Mouse (Mus musculus) C2C12 (cell line): ENCODE results near the gene Tmem204. TPM values are rescaled to one million over a fixed set of nuclear protein-coding genes. Genes with fewer than 3 reads are reported as not detected.

Source experiments
- H3K27me3 ChIP-seq: one replicate; pipeline ENCODE4 v1.6.1; 2011; ENCODE audit not compliant: control insufficient read depth, insufficient read depth, insufficient read length
- H3K36me3 ChIP-seq: one replicate; pipeline ENCODE4 v1.6.1; 2011; ENCODE audit not compliant: control insufficient read depth, insufficient read depth
- H3K4me3 ChIP-seq: one replicate; pipeline ENCODE4 v1.5.1; 2011; ENCODE audit warnings: mild to moderate bottlenecking, control low read depth; ENCODE audit not compliant: poor library complexity, insufficient read depth, severe bottlenecking
- H3K79me2 ChIP-seq: one replicate; pipeline ENCODE4 v1.6.1; 2011; ENCODE audit not compliant: control insufficient read depth, insufficient read depth
- H3K79me3 ChIP-seq: one replicate; pipeline ENCODE4 v1.6.1; 2011; ENCODE audit warnings: low read depth, control low read depth
- H3ac ChIP-seq: one replicate; pipeline ENCODE3; 2011; ENCODE audit warnings: low read depth; ENCODE audit not compliant: control insufficient read depth, insufficient read length
- CEBPB ChIP-seq: IDR thresholded peaks from one replicate; pipeline ENCODE4 v1.6.1; 2011; ENCODE audit warnings: low read depth, mild to moderate bottlenecking, control low read depth, moderate library complexity
- CTCF ChIP-seq: IDR thresholded peaks from one replicate; pipeline ENCODE4 v1.5.1; 2011; ENCODE audit not compliant: control insufficient read depth, insufficient read depth, insufficient read length
- FOSL1 ChIP-seq: IDR thresholded peaks from one replicate; pipeline ENCODE4 v1.8.0; 2011; ENCODE audit warnings: mild to moderate bottlenecking, low read length; ENCODE audit not compliant: poor library complexity, insufficient read depth, severe bottlenecking
- MAX ChIP-seq: IDR thresholded peaks from one replicate; pipeline ENCODE4 v1.6.1; 2011; ENCODE audit warnings: mild to moderate bottlenecking, control low read depth
- MYOD1 ChIP-seq: IDR thresholded peaks from one replicate; pipeline ENCODE4 v1.6.1; 2011; ENCODE audit warnings: low read depth; ENCODE audit not compliant: control insufficient read depth, insufficient read length
- MYOG ChIP-seq: IDR thresholded peaks from one replicate; pipeline ENCODE4 v1.6.1; 2011; ENCODE audit not compliant: control insufficient read depth, insufficient read length; ENCODE audit errors: extremely low read depth
- USF1 ChIP-seq: IDR thresholded peaks from one replicate; pipeline ENCODE4 v1.6.1; 2011; ENCODE audit warnings: low read depth, mild to moderate bottlenecking, control low read depth, moderate library complexity
- polyA plus RNA-seq: library from polyadenylated mRNA; unstranded; fragments of >200 nt; fragmentation: generic; extraction: Trizol; gene quantifications from one replicate; pipeline ENCODE4 v1.2.1, GENCODE M21; 2012; ENCODE audit warnings: missing spikeins

Gene Tmem204
- polyA plus RNA-seq, 1 experiment = 0.37 TPM

GRCm38 (mm10) chr17:25100052-25100451 lies 16.7 kb upstream of the Tmem204 start:
- Histone ChIP-seq H3K4me3 (no peak overlapping the region), H3K36me3 (peaks cover 25% of the 10 kb centered on the region)

GRCm38 (mm10) chr17:25096221-25096620 lies 12.8 kb upstream of the Tmem204 start:
- Histone ChIP-seq H3K79me3 (no peaks in the 10 kb centered on the region), H3ac (no peak overlapping the region), H3K79me2 (no peaks in the 10 kb centered on the region), H3K27me3 (no peaks in the 10 kb centered on the region), H3K4me3 (no peak overlapping the region), H3K36me3 (peaks cover 9% of the 10 kb centered on the region)
- TF ChIP-seq USF1 = no peak
- TF ChIP-seq MAX = no peak
- TF ChIP-seq MYOG = no peak
- no peak for TF ChIP-seq FOSL1
- TF ChIP-seq CTCF = no peak
- TF ChIP-seq MYOD1 = no peak
- TF ChIP-seq CEBPB = no peak

More at GRCm38 (mm10) chr17:25100052-25100451, 16.7 kb upstream of the Tmem204 start:
- Histone ChIP-seq H3ac (no peak overlapping the region), H3K27me3 (no peaks in the 10 kb centered on the region), H3K79me2 (no peaks in the 10 kb centered on the region), H3K79me3 (no peaks in the 10 kb centered on the region)
- TF ChIP-seq CTCF (no peak), MAX (no peak), MYOG (no peak), FOSL1 (no peak), MYOD1 (no peak), CEBPB (no peak), USF1 (no peak)

DNA sequence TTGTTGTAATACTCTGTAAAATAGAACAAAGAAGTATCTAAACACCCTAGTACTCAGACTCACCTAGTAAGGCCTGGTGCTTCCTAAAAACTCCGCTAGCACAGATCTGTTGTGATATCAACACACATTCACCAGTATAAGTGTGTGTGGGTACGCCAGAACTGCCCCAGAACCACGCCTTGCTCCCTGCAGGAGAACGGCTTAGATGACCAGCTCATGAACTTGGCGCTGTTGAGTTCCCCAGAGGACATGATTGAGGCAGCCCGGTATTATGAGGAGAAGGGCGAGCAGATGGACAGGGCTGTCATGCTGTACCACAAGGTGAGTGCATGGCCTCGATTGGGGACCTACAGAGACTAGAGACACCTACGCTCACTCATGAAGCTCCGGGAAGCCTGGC lies 7.1 kb upstream of the Tmem204 start:
- no peaks in the 10 kb centered on the region for H3K27me3 ChIP-seq
- H3K79me3 ChIP-seq = no peaks in the 10 kb centered on the region
- no peak overlapping the region for H3K4me3 ChIP-seq
- TF ChIP-seq MAX (no peak), CEBPB (no peak), CTCF (no peak), USF1 (no peak), FOSL1 (no peak), MYOG (no peak)
- H3K36me3 ChIP-seq = no peaks in the 10 kb centered on the region
- H3K79me2 ChIP-seq = no peaks in the 10 kb centered on the region
- H3ac ChIP-seq = no peak overlapping the region

- no peaks in the 10 kb centered on the region for H3K79me3 ChIP-seq
- H3K36me3 ChIP-seq = no peaks in the 10 kb centered on the region
- H3K27me3 ChIP-seq = no peaks in the 10 kb centered on the region
- H3K79me2 ChIP-seq = no peaks in the 10 kb centered on the region
- no peak overlapping the region for H3ac ChIP-seq
- H3K4me3 ChIP-seq = no peak overlapping the region
- no peak for TF ChIP-seq CEBPB
- TF ChIP-seq MYOD1 = no peak
- TF ChIP-seq CTCF = no peak
- TF ChIP-seq FOSL1 = no peak
- no peak for TF ChIP-seq MYOG
- no peak for TF ChIP-seq USF1
- no peak for TF ChIP-seq MAX
Observed at GRCm38 (mm10) chr17:25089158-25089557, 5.8 kb upstream of the Tmem204 start.

DNA sequence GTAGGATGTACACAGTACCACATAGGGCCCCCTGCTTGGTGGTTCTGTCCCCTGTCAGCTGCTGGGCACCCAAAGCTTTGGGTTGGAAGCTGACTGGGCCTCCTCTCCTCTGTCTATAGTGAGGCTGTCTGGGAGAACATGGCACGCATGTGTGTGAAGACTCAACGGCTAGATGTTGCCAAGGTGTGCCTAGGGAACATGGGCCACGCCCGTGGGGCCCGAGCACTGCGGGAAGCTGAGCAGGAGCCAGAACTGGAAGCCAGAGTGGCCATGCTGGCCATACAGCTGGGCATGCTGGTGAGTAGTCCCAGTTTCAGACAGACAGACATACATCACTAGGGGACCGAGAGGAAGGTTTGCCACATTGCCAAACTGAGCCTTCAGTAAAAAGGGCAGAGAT lies 3.3 kb upstream of the Tmem204 start:
- TF ChIP-seq CEBPB (no peak), MYOD1 (no peak), MYOG (no peak), CTCF (no peak), USF1 (no peak), MAX (no peak), FOSL1 (no peak)

More for the DNA sequence above, 3.3 kb upstream of the Tmem204 start:
- H3K79me3 ChIP-seq = no peaks in the 10 kb centered on the region
- H3K79me2 ChIP-seq = no peaks in the 10 kb centered on the region
- H3K27me3 ChIP-seq = no peaks in the 10 kb centered on the region
- H3K4me3 ChIP-seq = no peak overlapping the region
- H3ac ChIP-seq = no peak overlapping the region
- no peaks in the 10 kb centered on the region for H3K36me3 ChIP-seq
